Mouse (Mus musculus) right cerebral cortex, postnatal 25 days (tissue): ENCODE measurements around the gene Trim56.

ENCODE experiments used
- DNase-seq: peaks from one replicate; pipeline ENCODE4 v3.0.0; 2022

The Trim56 gene

DNA sequence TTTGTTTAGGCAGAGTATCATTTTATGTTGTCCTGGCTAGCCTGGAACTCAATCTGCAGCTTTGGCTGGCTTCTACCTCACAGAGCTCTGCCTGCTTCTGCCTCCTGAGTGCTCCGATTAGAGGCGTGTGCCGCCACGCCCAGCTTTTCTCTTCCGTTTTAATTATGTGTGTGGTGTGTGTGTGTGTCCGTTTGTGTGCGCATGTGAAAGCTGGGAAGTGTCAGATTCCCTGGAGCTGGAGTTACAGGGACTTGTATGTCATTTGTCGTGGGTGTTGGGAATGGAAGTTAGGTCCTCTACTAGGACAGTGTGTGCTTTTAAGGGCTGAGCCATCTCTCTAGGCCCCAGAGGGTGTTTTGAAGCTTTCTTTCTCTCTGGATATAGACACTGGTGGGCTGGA is 42.9 kb downstream of the Trim56 start:
- DNase-seq = no peak

DNA sequence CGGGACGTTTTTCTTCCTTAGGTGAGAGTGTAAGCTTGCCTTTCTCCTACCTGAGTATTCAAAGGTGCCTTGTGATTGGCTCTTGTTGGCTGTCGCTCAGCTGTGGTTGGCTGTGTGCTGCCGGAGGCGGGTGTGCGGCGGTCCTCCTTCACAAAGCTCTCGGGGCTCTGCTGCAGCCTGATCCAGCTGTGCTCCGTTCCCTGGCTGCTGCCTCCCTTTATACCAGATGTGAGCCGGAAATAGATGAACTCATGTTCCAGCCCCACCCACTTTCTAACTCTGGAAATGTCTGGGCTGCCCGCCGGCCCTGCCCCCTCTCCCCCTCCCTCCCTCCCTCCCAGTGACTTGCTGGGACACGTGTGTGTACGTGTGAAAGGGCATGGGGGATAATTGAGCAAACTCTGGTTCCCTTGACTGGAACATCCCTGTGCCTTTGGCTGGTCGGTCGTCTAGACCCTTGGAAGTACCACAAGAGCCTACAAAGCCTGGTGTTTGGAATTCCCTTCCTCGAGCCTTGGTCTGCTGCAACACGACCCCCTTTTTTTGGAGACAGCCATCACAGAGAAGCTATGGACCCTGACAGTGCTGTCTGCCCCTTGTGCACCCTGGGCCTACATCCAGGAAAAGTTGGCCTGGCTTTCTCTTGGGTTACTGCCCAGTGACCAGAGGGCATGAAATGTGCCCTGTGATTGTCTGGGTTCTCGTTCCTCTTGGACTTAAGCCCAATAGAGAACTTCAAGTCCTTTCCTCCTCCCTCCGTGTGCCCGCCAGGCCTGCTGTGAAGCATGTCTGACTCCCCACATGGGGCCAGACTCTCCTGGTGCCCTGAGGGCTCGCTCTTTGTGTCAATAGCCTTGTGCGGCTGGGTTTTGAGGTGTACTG is 43.7 kb downstream of the Trim56 start, which contains the start of gene Serpine1:
Gene Serpine1, minus strand, starts transcription at position 190 of the 882 bp plus-strand sequence.
- peak; percentile 60 for DNase-seq

DNA sequence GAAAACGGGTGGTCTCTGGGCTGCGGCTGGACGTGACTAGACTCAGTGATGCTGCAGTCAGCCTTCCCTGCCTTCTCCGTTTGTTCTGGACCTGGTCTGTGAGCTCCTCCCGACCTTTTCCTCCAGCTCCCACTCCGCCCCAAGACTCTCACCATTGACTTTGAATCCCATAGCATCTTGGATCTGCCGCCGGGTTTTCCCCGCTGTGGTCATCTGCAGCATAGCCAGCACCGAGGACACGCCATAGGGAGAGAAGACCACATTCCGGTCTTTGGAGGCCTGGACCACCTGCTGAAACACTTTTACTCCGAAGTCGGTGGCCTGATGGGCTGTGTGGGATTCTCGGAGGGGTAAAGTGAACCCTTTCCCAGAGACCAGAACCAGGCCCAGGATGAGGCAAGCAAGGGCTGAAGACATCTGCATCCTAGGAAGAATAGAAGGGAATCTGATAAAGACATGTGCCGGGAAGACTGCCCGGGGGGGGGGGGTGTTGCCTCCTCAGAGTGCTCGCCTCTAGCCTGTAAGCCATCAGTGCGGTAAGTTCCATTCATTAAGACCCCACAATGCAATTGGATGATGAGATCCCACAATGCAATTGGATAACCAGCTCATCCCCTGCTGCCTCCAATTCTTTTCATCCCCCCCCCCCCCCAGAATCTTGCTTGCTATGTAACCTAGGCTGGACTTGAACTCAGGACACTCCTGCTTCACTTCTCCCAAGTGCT is 45.0 kb downstream of the Trim56 start:
- DNase-seq = no peak

DNA sequence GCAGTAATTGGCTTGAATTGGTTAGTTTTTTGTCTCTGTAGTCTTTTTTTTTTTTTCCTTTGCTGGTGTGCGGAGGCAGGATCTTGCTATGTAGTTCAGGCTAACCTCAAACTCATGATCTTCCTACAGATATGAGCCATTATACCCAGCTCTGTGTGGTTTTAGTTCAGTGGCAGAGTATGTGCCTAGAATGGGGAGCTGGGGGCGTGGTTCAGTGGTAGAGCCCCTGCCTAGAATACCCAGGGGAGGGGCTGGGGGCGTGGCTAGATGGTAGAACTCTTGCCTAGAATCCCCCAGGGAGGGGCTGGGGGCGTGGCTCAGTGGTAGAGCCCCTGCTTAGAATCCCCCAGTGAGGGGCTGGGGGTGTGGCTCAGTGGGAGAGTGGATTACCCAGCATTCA is 47.3 kb downstream of the Trim56 start:
- no peak for DNase-seq

DNA sequence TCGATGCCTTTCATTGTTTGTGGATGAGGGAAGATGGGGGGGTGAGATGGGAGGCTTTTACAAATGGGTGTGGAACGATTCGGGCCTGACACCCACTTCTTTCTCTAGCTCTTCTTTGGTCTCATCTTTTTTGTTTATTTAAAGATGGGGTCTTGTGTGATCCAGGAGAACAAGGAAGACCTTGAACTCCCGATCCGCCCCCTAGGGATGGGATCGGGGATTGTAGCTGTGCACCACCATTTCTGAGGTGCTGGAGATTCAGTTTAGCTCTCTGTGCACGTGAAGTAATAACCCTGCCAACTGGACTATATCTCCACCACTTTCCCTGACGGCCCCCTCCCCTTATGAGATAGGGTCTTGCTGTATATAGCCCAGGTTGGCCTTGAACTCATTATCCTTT is 50.1 kb downstream of the Trim56 start:
- DNase-seq = no peak

DNA sequence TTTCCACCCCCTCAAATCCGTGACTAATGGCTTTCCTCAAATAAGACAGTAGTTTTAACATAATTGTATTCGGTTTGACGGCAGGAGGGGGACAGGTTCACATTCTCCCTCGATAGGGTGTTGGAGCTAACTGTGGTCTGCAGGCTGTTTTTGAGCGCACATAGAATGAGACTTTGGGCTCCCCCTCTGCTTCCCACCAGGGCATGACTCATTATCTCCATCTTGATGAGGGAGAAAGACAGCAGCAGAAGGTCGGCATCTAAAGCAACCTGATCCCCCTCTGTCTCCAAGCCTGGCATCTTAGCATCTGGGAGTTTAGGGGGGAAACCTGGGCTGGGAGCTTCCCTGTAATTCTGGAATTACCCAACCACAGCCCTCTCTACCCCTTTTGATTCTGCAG is 50.6 kb downstream of the Trim56 start:
- DNase-seq = no peak

DNA sequence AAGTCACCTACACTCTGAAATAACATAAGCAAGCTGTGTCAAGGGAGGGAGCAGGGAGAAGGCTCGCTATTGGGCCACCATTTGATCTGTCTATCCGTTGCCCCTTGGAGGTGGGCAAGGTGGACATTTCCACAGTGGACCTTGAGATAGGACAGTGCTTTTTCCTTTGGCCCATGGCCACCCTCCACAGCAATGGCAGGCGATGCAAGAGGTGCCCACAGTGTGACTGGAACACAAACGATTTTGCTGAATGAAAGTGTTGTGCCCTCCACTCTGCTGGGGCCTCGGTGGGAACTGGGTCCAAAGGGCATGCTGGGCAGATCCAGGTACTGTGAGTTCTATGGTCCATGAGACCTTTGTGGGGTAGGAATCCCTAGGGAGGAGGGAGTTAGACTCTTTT is 53.4 kb downstream of the Trim56 start:
- no peak for DNase-seq

DNA sequence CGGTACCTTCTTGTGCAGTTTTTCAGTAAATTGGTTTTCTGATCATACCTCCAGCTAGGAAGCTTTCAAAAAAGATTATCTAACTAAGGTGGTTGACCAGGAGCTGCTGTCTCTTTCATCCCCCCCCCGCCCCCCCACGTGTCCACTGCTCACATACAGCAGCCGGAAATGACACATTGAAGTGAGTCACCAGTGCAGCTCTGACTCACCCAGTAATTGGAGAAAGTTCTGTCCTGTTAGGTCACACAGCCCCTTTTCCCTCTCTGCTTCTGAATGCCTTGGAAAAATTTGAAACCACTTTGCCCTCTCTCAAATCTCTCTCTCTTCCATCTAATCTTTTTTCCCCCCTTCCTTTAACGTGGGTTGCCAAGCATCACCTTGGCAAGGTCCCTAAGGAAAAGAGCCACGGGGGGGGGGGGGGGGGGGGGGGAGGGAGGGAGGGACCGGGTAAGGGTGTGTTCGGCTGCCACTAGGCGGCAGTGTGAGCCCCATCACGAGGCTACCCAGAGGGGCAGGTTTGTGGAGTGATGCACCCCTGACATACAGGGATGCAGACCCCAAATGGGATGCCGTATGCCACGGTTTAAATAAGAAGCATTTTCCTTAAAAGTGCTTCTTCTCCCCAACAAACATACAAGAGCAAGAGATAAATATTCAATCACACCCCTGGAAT is 54.1 kb downstream of the Trim56 start:
- DNase-seq = no peak
